Mouse (Mus musculus): ENCODE measurements around the gene Map3k5. TPM values are rescaled to one million over a fixed set of nuclear protein-coding genes. Genes with fewer than 3 reads are reported as not detected.
A peak's percentile ranks its signal among the peaks of the same experiment; 100 is the strongest.

Gene Map3k5
- total RNA-seq, 2 experiments from 2014 or later: 8.6 to 15.2 TPM

GRCm38 (mm10) chr10:20024891-20025290 is 90.6 kb downstream of the Map3k5 start:
- no peak overlapping the region for H3K4me3 ChIP-seq
- H3K27ac ChIP-seq: no peak overlapping the region
- DNase-seq: no peak
- TF ChIP-seq CTCF (IDR thresholded peaks at IDR 0.05): no peak
- intact Hi-C loops (cut with DNase I): no loop called here

GRCm38 (mm10) chr10:20025781-20026520 is 91.7 kb downstream of the Map3k5 start:
- H3K27ac ChIP-seq: no peak overlapping the region
- intact Hi-C loops (cut with DNase I): no loop called here
- no peak overlapping the region for H3K4me3 ChIP-seq
- no peak for TF ChIP-seq CTCF (IDR thresholded peaks at IDR 0.05)
- no peak for DNase-seq

GRCm38 (mm10) chr10:20030703-20031102 is 96.4 kb downstream of the Map3k5 start:
- H3K4me3 ChIP-seq: no peak overlapping the region
- no peak for TF ChIP-seq CTCF (IDR thresholded peaks at IDR 0.05)
- no peak overlapping the region for H3K27ac ChIP-seq
- intact Hi-C loops (cut with DNase I): no loop called here
- DNase-seq: no peak

- no peak overlapping the region for H3K4me3 ChIP-seq
- TF ChIP-seq CTCF (IDR thresholded peaks at IDR 0.05): no peak
- H3K27ac ChIP-seq: no peak overlapping the region
- DNase-seq: peak; percentile 71
- intact Hi-C loops (cut with DNase I): no loop called here
These were observed 97.7 kb downstream of the Map3k5 start for GRCm38 (mm10) chr10:20031936-20032335.

GRCm38 (mm10) chr10:20036375-20036774 is 102.1 kb downstream of the Map3k5 start:
- no peak overlapping the region for H3K27ac ChIP-seq
- TF ChIP-seq CTCF (IDR thresholded peaks at IDR 0.05): no peak
- intact Hi-C loops (cut with DNase I): no loop called here
- DNase-seq: no peak
- no peak overlapping the region for H3K4me3 ChIP-seq

GRCm38 (mm10) chr10:20036846-20037245 is 102.6 kb downstream of the Map3k5 start:
- Histone ChIP-seq H3K27ac (no peak overlapping the region), H3K4me3 (no peak overlapping the region)
- TF ChIP-seq CTCF (IDR thresholded peaks at IDR 0.05): no peak
- no peak for DNase-seq
- intact Hi-C loops (cut with DNase I): no loop called here

- Histone ChIP-seq H3K4me3 (no peak overlapping the region), H3K27ac (no peak overlapping the region)
- TF ChIP-seq CTCF (IDR thresholded peaks at IDR 0.05): no peak
- intact Hi-C loops (cut with DNase I): no loop called here
- DNase-seq: no peak
These were observed 105.3 kb downstream of the Map3k5 start for GRCm38 (mm10) chr10:20039531-20039930.

- intact Hi-C loops (cut with DNase I): no loop called here
- peak overlapping the region; percentile 20 for H3K27ac ChIP-seq
- no peak for TF ChIP-seq CTCF (IDR thresholded peaks at IDR 0.05)
- peak; percentile 72 for DNase-seq
- no peak overlapping the region for H3K4me3 ChIP-seq
These were observed 105.8 kb downstream of the Map3k5 start for GRCm38 (mm10) chr10:20040116-20040515.

GRCm38 (mm10) chr10:20040677-20041076 is 106.4 kb downstream of the Map3k5 start:
- no peak for TF ChIP-seq CTCF (IDR thresholded peaks at IDR 0.05)
- intact Hi-C loops (cut with DNase I): no loop called here
- DNase-seq: no peak
- Histone ChIP-seq H3K27ac (peak overlapping the region; percentile 20), H3K4me3 (no peak overlapping the region)

GRCm38 (mm10) chr10:20042081-20042480 is 107.8 kb downstream of the Map3k5 start:
- DNase-seq: no peak
- intact Hi-C loops (cut with DNase I): no loop called here
- H3K4me3 ChIP-seq: no peak overlapping the region
- no peak overlapping the region for H3K27ac ChIP-seq
- TF ChIP-seq CTCF (IDR thresholded peaks at IDR 0.05): no peak

- intact Hi-C loops (cut with DNase I): no loop called here
- Histone ChIP-seq H3K4me3 (no peak overlapping the region), H3K27ac (no peak overlapping the region)
- no peak for TF ChIP-seq CTCF (IDR thresholded peaks at IDR 0.05)
- DNase-seq: no peak
These were observed 109.8 kb downstream of the Map3k5 start for GRCm38 (mm10) chr10:20044051-20044450.

GRCm38 (mm10) chr10:20045733-20046495 is 111.6 kb downstream of the Map3k5 start:
- H3K27ac ChIP-seq: peak overlapping the region; percentile 56
- intact Hi-C loops (cut with DNase I): no loop called here
- no peak for DNase-seq
- H3K4me3 ChIP-seq: no peak overlapping the region
- no peak for TF ChIP-seq CTCF (IDR thresholded peaks at IDR 0.05)

- no peak for TF ChIP-seq CTCF (IDR thresholded peaks at IDR 0.05)
- intact Hi-C loops (cut with DNase I): no loop called here
- DNase-seq: no peak
- Histone ChIP-seq H3K4me3 (no peak overlapping the region), H3K27ac (no peak overlapping the region)
These were observed 122.8 kb downstream of the Map3k5 start for GRCm38 (mm10) chr10:20056859-20057644.

Measured in gastrocnemius, adult 2 months (tissue).